Mouse (Mus musculus) olfactory bulb, adult 2 months (tissue): ENCODE measurements around the gene Stk38. TPM values are rescaled to one million over a fixed set of nuclear protein-coding genes. Genes with fewer than 3 reads are reported as not detected.

Source experiments
- H3K27ac ChIP-seq: fragments of 200-500 bp; 2 replicates; pipeline ENCODE4 v1.5.1; 2012; ENCODE audit warnings: low read depth, low read length; ENCODE audit not compliant: insufficient read depth
- H3K4me1 ChIP-seq: fragments of 200-500 bp; 2 replicates; pipeline ENCODE4 v1.6.1; 2012; ENCODE audit warnings: low read length; ENCODE audit not compliant: control insufficient read depth, insufficient read depth
- H3K4me3 ChIP-seq: fragments of 200-500 bp; 2 replicates; pipeline ENCODE4 v1.5.1; 2012; ENCODE audit warnings: mild to moderate bottlenecking, low read depth, low read length, moderate library complexity; ENCODE audit not compliant: insufficient read depth
- CTCF ChIP-seq: fragments of 200-500 bp; IDR thresholded peaks from 2 replicates; pipeline ENCODE4 v1.5.1; 2012; ENCODE audit warnings: low read depth, mild to moderate bottlenecking, low read length, moderate library complexity; ENCODE audit not compliant: insufficient read depth
- POLR2A ChIP-seq: fragments of 200-500 bp; IDR thresholded peaks from 2 replicates; pipeline ENCODE4 v1.6.1; 2012; ENCODE audit warnings: mild to moderate bottlenecking, low read depth, low read length, moderate library complexity; ENCODE audit not compliant: insufficient read depth
- WGBS: fragments of 180-500 bp; shearing (Covaris S2); methylation state at CpG from one replicate; pipeline ENCODE4 v1.1.7; 2018; 5-methylcytosine and 5-hydroxymethylcytosine counted together
- polyA plus RNA-seq: library from polyadenylated mRNA; stranded (reverse); fragments of >200 nt; gene quantifications from 2 replicates; pipeline ENCODE4 v1.2.4, GENCODE M21; 2012; ENCODE audit warnings: low replicate concordance; ENCODE audit not compliant: missing spikeins, insufficient read depth, insufficient read length

Stk38 gene
- polyA plus RNA-seq, 1 experiment: 164 TPM

- peaks cover 19% of the 10 kb centered on the region for H3K4me1 ChIP-seq
- WGBS: 71% methylated on average over 5 of the region's 5 CpGs
- no peak overlapping the region for H3K4me3 ChIP-seq
- no peak for TF ChIP-seq CTCF
- TF ChIP-seq POLR2A: no peak
- no peak overlapping the region for H3K27ac ChIP-seq
These were observed 41.7 kb upstream of the Stk38 start for GRCm38 (mm10) chr17:29049508-29049889.

GRCm38 (mm10) chr17:29048748-29049507, 41.1 kb upstream of the Stk38 start:
- Histone ChIP-seq H3K4me1 (peaks cover 16% of the 10 kb centered on the region), H3K27ac (no peak overlapping the region), H3K4me3 (no peak overlapping the region)
- 10% methylated on average over 13 of the region's 13 CpGs for WGBS
- no peak for TF ChIP-seq POLR2A
- TF ChIP-seq CTCF: peak; percentile 79

- peaks cover 14% of the 10 kb centered on the region for H3K4me1 ChIP-seq
- TF ChIP-seq CTCF (no peak), POLR2A (no peak)
- 76% methylated on average over 3 of the region's 3 CpGs for whole genome bisulfite sequencing
- no peak overlapping the region for H3K27ac ChIP-seq
- no peak overlapping the region for H3K4me3 ChIP-seq
These were observed 40.1 kb upstream of the Stk38 start for GRCm38 (mm10) chr17:29047697-29048514.

GRCm38 (mm10) chr17:29046863-29047262, 39.1 kb upstream of the Stk38 start:
- H3K4me1 ChIP-seq: peaks cover 14% of the 10 kb centered on the region
- no peak overlapping the region for H3K4me3 ChIP-seq
- H3K27ac ChIP-seq: no peak overlapping the region
- WGBS: 88% methylated on average over 3 of the region's 3 CpGs
- TF ChIP-seq CTCF: no peak
- no peak for TF ChIP-seq POLR2A

- no peak overlapping the region for H3K27ac ChIP-seq
- no peak for TF ChIP-seq CTCF
- no peak overlapping the region for H3K4me3 ChIP-seq
- peaks cover 11% of the 10 kb centered on the region for H3K4me1 ChIP-seq
- WGBS: 54% methylated on average over 12 of the region's 12 CpGs
These were observed 38.1 kb upstream of the Stk38 start for GRCm38 (mm10) chr17:29045741-29046530.

GRCm38 (mm10) chr17:29044925-29045319, 37.1 kb upstream of the Stk38 start:
- 24% methylated on average over 1 of the region's 1 CpGs for WGBS
- Histone ChIP-seq H3K27ac (no peak overlapping the region), H3K4me1 (peaks cover 5% of the 10 kb centered on the region; the same call in 1 of the 2 replicates), H3K4me3 (no peak overlapping the region)
- TF ChIP-seq POLR2A: no peak
- TF ChIP-seq CTCF: no peak

- H3K4me1 ChIP-seq: peaks cover 9% of the 10 kb centered on the region
- 76% methylated on average over 6 of the region's 6 CpGs for WGBS
- TF ChIP-seq POLR2A: no peak
- no peak for TF ChIP-seq CTCF
- H3K27ac ChIP-seq: no peak overlapping the region
- H3K4me3 ChIP-seq: no peak overlapping the region
These were observed 36.5 kb upstream of the Stk38 start for GRCm38 (mm10) chr17:29044146-29044924.

GRCm38 (mm10) chr17:29043583-29043982, 35.8 kb upstream of the Stk38 start:
- H3K27ac ChIP-seq: no peak overlapping the region
- TF ChIP-seq CTCF: no peak
- TF ChIP-seq POLR2A: no peak
- WGBS: 64% methylated on average over 3 of the region's 3 CpGs
- H3K4me3 ChIP-seq: no peak overlapping the region
- peaks cover 8% of the 10 kb centered on the region for H3K4me1 ChIP-seq
